Mouse (Mus musculus): ENCODE measurements around the gene Gng12.
"Not testable (repeated sequence)": the region's sequence is repeated elsewhere in the genome, so short reads cannot be mapped to it uniquely, and the experiment has no call there.

Gng12 gene

DNA sequence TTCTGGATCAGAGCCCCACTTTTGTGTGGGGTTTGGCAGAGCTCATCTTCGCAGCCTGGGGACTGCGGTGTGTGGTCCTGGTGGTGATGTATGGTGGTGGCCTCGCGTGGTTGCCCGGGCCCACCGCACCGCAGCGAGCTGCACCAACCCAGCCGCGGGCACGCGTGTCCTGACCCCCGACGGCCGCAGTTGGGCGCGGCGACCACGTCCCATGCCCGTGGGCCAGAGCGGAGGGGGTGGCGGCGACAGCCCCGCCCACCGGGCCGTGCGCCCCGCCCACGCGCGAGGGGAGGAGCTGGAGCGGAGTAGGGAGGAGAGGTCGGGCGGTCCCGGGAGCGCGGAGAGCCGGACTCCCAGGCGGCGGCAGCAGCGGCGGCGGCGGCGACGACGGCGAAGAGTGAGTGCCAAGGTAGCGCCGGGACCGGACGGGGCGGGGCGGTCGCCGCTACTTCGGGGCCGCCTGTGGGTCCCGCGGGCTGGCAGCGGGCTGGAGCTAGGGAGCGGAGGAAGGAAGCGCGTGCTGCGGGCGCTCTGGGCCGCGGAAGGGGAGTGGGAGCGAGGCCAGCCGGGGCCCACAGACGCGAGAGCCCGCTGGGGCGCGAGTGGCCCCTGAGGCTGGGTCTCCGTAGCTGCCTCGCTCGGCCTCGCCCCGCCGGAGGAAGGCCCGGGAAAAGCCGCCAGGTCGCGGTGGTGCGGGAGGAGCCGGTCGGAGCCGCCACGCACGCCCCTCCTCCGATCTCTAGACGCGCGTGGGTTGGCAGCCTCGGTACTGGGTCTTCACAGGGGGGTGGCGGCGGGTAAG lies at the start of gene Gng12:
TSS of gene Gng12 (plus strand) at position 279 of the 802 bp plus-strand sequence.
- peak; percentile 71 to 76 for DNase-seq (ENCODE audit: low spot score in 2 of 2)

GRCm38 (mm10) chr6:66848936-66849335 lies 47.3 kb upstream of the Gng12 start:
- no peak for DNase-seq (ENCODE audit: low spot score in 2 of 2)

- DNase-seq (ENCODE audit: low spot score in 2 of 2), result no peak
Measured at GRCm38 (mm10) chr6:66856236-66856635, 40.0 kb upstream of the Gng12 start.

DNA sequence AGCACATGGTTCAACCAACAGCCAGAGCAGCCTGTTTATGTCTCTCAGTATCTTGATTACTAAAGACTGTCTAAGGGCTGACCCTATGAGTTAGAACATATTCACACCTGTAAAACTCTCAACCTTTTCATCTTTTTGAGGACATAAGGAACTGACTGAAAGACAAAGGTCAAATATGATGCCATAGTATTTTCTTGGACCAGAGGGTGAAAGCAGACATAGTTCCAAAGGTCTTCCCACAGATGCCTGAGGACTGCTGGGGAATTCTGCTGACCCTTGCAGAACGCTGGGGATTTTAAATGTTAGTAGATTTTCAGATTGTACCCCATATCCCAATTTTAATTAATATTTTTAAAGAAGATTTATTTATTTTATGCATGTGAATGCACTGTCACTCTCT lies 37.8 kb upstream of the Gng12 start:
- no peak for DNase-seq (ENCODE audit: low spot score in 2 of 2)

DNA sequence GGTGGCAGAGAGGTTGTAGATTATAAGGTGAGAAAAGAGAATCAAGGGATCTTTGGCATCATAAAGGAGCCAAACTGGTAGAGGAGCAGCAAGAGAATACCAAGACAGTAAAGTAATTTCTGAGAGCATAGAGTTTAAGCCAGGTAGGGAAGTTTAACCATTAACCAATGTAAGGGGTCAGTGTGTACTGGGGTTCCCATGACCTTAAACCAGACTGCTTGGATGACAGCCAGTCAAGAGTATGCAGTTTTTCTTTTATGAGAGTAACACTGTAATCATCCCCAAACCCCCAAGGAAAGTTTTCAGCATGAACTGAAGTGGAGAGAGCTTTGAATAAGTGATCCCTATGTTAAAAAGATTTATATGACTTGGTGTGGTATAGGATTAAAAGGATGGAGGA lies 36.8 kb upstream of the Gng12 start:
- DNase-seq (ENCODE audit: low spot score in 2 of 2), result no peak

- DNase-seq (ENCODE audit: low spot score in 2 of 2), result no peak
Measured at GRCm38 (mm10) chr6:66864463-66864862, 31.7 kb upstream of the Gng12 start.

GRCm38 (mm10) chr6:66866295-66866694 lies 29.9 kb upstream of the Gng12 start:
- DNase-seq (ENCODE audit: low spot score in 2 of 2), result no peak

GRCm38 (mm10) chr6:66877048-66877447 lies 19.1 kb upstream of the Gng12 start:
- DNase-seq (ENCODE audit: low spot score in 2 of 2), result not testable (repeated sequence)

DNA sequence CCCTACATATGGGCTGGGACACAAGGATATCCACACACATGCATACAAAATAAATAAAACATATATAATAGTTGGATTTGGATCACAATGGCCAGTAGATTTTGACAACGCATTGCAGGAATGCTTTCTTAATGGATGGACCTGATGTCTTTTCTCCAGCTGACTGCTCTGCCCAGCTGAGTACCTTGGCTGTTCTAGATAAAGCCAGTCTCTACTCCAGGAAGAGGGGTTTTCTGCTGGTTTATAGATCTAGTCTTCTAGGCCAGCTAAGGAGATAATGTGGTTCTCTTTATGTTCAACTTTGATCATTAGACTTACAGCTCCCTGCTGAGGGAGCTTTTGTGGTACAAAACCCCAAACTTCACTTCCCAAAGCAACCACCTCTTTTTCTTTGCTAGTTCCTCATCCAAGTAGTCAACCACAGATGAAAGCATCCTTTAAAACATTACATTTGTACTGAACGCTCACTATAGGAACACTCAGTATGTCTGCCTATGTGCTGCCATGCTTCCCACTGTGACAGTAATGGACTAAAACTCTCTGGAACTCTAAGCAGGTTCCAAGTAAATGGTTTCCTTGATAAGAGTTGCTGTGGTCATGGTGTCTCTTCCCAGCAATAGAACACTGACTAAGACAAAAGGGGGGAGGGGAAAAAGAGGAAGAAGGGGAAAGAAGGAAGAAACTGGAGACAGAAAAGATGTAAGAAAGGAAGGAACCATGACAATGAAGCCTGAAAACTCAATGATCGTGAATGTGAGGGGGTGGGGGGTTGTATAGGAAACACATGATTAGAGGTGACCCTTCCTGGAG lies 5.6 kb upstream of the Gng12 start:
- DNase-seq (ENCODE audit: low spot score in 2 of 2), result no peak

DNA sequence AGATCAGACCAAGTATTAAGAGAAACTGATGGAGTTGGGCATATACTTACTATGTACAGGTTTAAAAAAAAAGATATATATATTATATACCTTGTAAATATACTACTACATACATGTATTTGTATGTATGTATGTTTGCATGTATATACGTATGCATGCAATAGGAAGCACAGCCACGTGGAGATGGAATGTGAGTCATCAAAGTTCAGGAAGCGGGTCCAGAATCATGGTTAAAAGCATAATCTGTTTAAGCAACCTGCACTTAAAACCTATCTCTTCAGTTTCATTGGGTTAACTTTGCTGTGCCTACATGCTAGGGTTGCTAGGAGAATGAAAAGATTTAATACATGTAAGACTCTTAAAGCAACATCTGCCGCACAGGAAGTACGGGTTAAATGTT lies 2.2 kb upstream of the Gng12 start:
- no peak for DNase-seq (ENCODE audit: low spot score in 2 of 2)

DNA sequence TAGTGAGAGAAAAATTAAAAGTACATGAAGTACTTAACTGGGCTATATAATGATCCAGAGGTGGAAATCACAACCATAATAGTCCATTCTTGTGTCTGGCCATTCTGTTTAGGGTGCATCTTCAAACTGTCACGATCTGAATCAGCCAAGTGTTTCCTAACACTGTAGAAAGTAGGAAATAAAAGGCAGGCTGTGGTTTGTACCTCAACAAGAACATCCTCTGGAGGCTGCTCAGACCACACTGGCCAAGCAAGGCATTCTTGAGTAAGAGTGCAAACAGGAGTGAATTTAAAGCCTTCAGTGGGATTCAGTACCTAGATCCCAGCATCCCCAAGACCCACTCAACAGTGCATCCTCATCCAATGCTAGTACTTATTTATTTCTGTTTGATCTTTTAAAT lies 1.2 kb upstream of the Gng12 start:
- no peak for DNase-seq (ENCODE audit: low spot score in 2 of 2)

DNA sequence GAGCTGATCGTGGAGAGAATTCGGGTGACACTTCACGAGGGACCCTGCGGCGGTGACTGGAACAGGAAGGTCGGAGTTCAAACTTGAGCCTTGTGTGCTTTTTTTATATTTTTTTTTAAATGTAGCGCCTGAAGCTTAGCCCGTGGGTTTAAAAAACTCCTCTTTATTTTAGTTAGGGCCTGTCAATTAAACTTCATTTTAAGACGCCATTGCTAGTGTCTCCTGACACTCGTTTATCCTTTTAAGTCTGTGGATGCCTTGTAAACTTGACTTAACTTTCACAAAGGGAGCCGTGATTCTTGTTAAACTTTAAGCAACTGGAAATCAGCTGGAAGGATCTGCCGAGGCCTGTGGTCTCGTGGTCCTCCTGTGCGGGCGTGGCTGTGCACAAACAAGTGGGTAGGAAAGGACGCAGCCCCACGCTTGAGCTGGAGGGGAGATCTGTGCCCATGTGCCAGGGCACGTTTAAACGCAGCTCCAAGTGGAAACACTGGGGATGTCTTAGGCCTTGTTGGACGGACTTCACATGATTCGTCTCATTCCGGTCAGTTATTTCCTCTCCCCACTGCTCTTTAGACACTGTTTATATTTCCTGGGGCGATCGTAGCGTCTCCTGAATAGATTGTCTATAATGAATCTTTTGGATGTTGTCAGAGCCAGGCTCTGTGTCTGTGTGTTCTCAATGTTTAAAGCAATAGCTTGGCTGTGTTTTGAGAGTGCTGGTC lies 886 bp downstream of the Gng12 start:
- DNase-seq (ENCODE audit: low spot score in 2 of 2), result no peak

GRCm38 (mm10) chr6:66897994-66898393 lies 1.8 kb downstream of the Gng12 start:
- no peak for DNase-seq (ENCODE audit: low spot score in 2 of 2)

GRCm38 (mm10) chr6:66901926-66902325 lies 5.7 kb downstream of the Gng12 start:
- no peak for DNase-seq (ENCODE audit: low spot score in 2 of 2)

DNA sequence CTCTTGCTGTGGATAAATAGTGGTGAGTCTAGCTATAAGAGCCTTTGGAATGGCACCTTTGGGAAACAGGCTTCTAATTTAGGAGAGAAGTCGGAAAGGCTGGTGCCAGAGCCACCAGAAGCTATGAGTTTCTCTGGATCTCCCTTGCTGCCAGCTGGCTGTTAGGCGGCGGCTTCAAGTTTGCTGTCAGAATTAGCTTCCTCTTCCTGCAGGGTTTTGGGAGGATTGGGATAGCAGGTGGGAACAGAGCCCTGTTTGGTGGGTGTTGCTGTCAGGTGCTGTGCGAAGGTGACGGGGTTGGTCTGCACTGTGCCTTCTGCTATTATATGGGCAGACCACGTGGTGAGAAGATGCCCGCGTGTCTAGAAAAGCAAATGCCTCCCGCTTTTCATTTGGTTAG lies 7.0 kb downstream of the Gng12 start:
- no peak for DNase-seq (ENCODE audit: low spot score in 2 of 2)

- no peak for DNase-seq (ENCODE audit: low spot score in 2 of 2)
Measured at GRCm38 (mm10) chr6:66903720-66904119, 7.5 kb downstream of the Gng12 start.

GRCm38 (mm10) chr6:66906244-66906643 lies 10.0 kb downstream of the Gng12 start:
- DNase-seq (ENCODE audit: low spot score in 2 of 2), result no peak

GRCm38 (mm10) chr6:66908327-66908973 lies 12.3 kb downstream of the Gng12 start:
- no peak for DNase-seq (ENCODE audit: low spot score in 2 of 2)

GRCm38 (mm10) chr6:66910493-66911435 lies 14.6 kb downstream of the Gng12 start:
- DNase-seq (ENCODE audit: low spot score in 2 of 2), result no peak

DNA sequence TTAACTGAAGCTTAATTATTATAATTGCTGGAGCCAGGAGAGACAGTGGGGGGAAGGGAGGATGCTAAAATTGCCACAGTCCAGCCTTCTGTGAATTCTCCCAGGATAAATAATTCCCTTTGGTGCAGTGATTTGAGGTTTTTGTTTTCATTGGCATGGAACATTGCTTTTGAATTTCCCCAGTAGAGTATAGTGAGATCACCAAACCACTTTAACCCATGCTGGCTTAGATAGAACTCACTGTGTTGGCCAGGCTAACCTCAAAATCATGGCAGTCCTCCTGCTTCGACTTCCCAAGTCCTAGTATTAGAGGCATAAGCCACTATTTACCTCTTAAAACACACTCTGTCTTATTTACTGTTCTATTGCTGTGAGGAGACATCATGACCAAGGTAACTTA lies 17.2 kb downstream of the Gng12 start:
- no peak for DNase-seq (ENCODE audit: low spot score in 2 of 2)

DNA sequence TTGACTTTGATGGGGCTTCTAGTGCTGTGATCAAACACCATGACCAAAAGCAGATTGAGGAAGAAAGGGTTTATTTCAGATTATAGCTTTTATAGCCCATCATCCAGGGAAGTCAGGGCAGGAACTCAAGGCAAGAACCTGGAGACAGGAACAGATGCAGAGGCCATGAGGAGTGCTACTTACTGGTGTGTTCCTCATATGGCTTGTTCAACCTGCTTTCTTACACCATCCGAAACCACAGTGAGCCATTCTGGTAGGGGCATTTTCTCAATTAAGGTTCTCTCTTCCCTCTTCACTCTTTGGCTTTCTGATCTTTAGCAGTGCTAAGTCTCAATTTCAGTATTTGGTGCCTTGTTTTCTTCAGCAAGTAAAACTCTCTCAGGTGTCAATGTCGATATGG lies 19.4 kb downstream of the Gng12 start:
- no peak for DNase-seq (ENCODE audit: low spot score in 2 of 2)

Measured in spleen, postnatal 14 days (tissue).